Mouse (Mus musculus) forebrain, embryonic 13.5 days (tissue): ENCODE data around the gene Car2. TPM values are rescaled to one million over a fixed set of nuclear protein-coding genes. Genes with fewer than 3 reads are reported as not detected.

ENCODE experiments used
- ATAC-seq: fragments of 200-750 bp; cut with Nextera tagmentation; 2 replicates; pipeline ENCODE4 v1.8.0; 2017
- H3K27ac ChIP-seq: fragments of 300-500 bp; sonication (generic); 2 replicates; pipeline ENCODE4 v1.5.1; 2015; ENCODE audit warnings: inconsistent platforms, mild to moderate bottlenecking, moderate library complexity
- H3K27me3 ChIP-seq: fragments of 300-500 bp; sonication (generic); 2 replicates; pipeline ENCODE4 v1.6.1; 2015; ENCODE audit warnings: mild to moderate bottlenecking, inconsistent platforms
- H3K36me3 ChIP-seq: fragments of 300-500 bp; sonication (generic); 2 replicates; pipeline ENCODE4 v1.6.1; 2015; ENCODE audit warnings: mild to moderate bottlenecking, inconsistent platforms; ENCODE audit not compliant: poor library complexity, severe bottlenecking
- H3K4me1 ChIP-seq: fragments of 300-500 bp; sonication (generic); 2 replicates; pipeline ENCODE4 v1.6.1; 2015; ENCODE audit warnings: inconsistent platforms
- H3K4me2 ChIP-seq: fragments of 300-500 bp; sonication (generic); 2 replicates; pipeline ENCODE4 v1.6.1; 2015; ENCODE audit warnings: inconsistent platforms, mild to moderate bottlenecking, moderate library complexity
- H3K4me3 ChIP-seq: fragments of 300-500 bp; sonication (generic); 2 replicates; pipeline ENCODE4 v1.5.1; 2015; ENCODE audit warnings: mild to moderate bottlenecking, inconsistent platforms
- H3K9ac ChIP-seq: fragments of 300-500 bp; sonication (generic); 2 replicates; pipeline ENCODE4 v1.6.1; 2015; ENCODE audit warnings: mild to moderate bottlenecking, inconsistent platforms
- H3K9me3 ChIP-seq: fragments of 300-500 bp; sonication (generic); replicated peaks from 2 replicates; pipeline ENCODE4 v1.6.1; 2016; ENCODE audit warnings: inconsistent platforms
- WGBS: fragments of 180-500 bp; shearing (Covaris S2); methylation state at CpG from one replicate; pipeline ENCODE4 v1.1.7; 2015; 5-methylcytosine and 5-hydroxymethylcytosine counted together
- polyA plus RNA-seq: library from polyadenylated mRNA; unstranded; fragments of >200 nt; fragmentation: Nextera tagmentation; extraction: Ambion mirVana; gene quantifications from 2 replicates; pipeline ENCODE4 v1.2.1, GENCODE M21; 2015

Car2 gene
- polyA plus RNA-seq, 1 experiment from 2014 or later, result 24.2 TPM

- Histone ChIP-seq H3K4me3 (no peak overlapping the region), H3K27ac (no peak overlapping the region), H3K4me1 (no peaks in the 10 kb centered on the region), H3K36me3 (no peaks in the 10 kb centered on the region), H3K9ac (no peak overlapping the region), H3K9me3 (no peaks in the 10 kb centered on the region), H3K4me2 (no peak overlapping the region), H3K27me3 (no peaks in the 10 kb centered on the region)
- 100% methylated on average over 3 of the region's 3 CpGs for WGBS
- no peak for ATAC-seq
Observed at GRCm38 (mm10) chr3:14903380-14903779, 17.3 kb downstream of the Car2 start.

GRCm38 (mm10) chr3:14904165-14904564 lies 18.1 kb downstream of the Car2 start:
- Histone ChIP-seq H3K36me3 (no peaks in the 10 kb centered on the region), H3K9ac (no peak overlapping the region), H3K27ac (no peak overlapping the region), H3K4me3 (no peak overlapping the region), H3K9me3 (no peaks in the 10 kb centered on the region), H3K4me1 (no peaks in the 10 kb centered on the region), H3K27me3 (no peaks in the 10 kb centered on the region), H3K4me2 (no peak overlapping the region)
- 85% methylated on average over 3 of the region's 3 CpGs for WGBS
- ATAC-seq, result no peak

DNA sequence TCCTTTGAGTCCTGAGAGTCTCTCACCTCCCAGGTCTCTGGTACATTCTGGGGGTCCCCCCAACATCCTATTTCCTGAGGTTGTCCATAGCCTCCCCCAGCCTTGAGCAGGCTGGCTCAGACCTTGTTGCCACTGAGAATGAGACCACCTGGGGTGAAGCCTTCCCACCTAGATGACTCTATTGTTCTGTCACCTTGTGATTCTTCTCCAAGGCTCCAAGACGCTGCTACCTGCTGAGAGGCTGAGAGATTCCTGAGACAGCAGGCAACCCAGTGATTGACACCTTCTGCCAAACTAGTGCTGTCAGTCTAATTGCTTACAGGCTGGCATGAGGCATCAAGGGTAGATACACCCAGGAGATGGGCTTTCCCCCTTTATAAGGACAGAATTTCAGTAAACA lies 21.2 kb downstream of the Car2 start:
- Histone ChIP-seq H3K4me1 (no peaks in the 10 kb centered on the region), H3K27me3 (no peaks in the 10 kb centered on the region), H3K4me2 (no peak overlapping the region), H3K9me3 (no peaks in the 10 kb centered on the region), H3K27ac (no peak overlapping the region), H3K4me3 (no peak overlapping the region), H3K36me3 (no peaks in the 10 kb centered on the region), H3K9ac (no peak overlapping the region)
- no peak for ATAC-seq
- WGBS, result 32% methylated on average over 1 of the region's 1 CpGs

GRCm38 (mm10) chr3:14911992-14912582 lies 26.0 kb downstream of the Car2 start:
- Histone ChIP-seq H3K9ac (no peak overlapping the region), H3K4me3 (no peak overlapping the region), H3K9me3 (no peaks in the 10 kb centered on the region), H3K4me1 (no peaks in the 10 kb centered on the region), H3K4me2 (no peak overlapping the region), H3K27me3 (no peaks in the 10 kb centered on the region), H3K36me3 (no peaks in the 10 kb centered on the region), H3K27ac (no peak overlapping the region)
- WGBS, result 92% methylated on average over 4 of the region's 4 CpGs
- ATAC-seq, result no peak

DNA sequence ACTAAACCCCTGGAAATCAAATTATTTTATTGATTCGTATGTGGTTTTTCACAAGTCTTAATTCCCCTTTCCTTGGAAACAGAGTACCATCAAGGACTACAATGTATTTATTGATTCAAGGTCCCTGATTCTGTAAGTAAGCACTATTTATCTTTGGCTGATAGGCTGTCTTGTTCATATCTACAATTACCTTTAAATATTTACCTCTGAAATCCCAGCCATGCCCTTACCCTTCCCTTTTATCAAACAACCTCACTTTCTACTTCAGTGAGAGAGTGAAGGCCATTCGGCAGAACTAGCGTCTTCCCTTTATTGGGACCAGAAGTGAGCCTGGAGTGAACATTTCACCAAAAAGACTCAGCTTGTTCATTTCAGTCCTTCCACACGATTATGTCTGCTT lies 27.7 kb downstream of the Car2 start:
- Histone ChIP-seq H3K27me3 (no peaks in the 10 kb centered on the region), H3K4me1 (no peaks in the 10 kb centered on the region), H3K9ac (no peak overlapping the region), H3K27ac (no peak overlapping the region), H3K4me2 (no peak overlapping the region), H3K36me3 (no peaks in the 10 kb centered on the region), H3K4me3 (no peak overlapping the region), H3K9me3 (no peaks in the 10 kb centered on the region)
- no peak for ATAC-seq
- 91% methylated on average over 4 of the region's 4 CpGs for WGBS

DNA sequence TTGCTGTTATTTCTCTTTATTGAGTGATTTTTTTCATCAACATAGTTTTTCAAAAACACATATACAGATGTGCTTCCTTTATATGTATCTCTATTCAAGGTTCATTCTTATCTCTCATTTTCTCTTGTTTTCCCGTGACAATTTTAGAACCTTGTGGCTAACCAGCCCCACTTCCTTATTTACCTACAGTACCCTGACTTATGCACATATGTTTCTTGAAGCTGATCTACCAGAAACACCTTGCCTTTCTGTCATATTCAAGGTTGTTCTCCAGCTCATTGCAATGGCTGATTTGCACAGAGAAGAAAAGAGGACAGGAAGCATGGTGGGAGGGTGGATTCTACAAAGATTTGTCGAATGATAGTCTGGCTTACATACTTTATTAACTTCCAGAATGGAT lies 29.3 kb downstream of the Car2 start:
- Histone ChIP-seq H3K9me3 (no peaks in the 10 kb centered on the region), H3K9ac (no peak overlapping the region), H3K27ac (no peak overlapping the region), H3K4me2 (no peak overlapping the region), H3K36me3 (no peaks in the 10 kb centered on the region), H3K27me3 (no peaks in the 10 kb centered on the region), H3K4me3 (no peak overlapping the region), H3K4me1 (no peaks in the 10 kb centered on the region)
- WGBS, result 93% methylated on average over 2 of the region's 2 CpGs
- ATAC-seq, result no peak

- Histone ChIP-seq H3K4me1 (no peaks in the 10 kb centered on the region), H3K27me3 (no peaks in the 10 kb centered on the region), H3K9ac (no peak overlapping the region), H3K4me3 (no peak overlapping the region), H3K9me3 (no peaks in the 10 kb centered on the region), H3K36me3 (no peaks in the 10 kb centered on the region), H3K27ac (no peak overlapping the region), H3K4me2 (no peak overlapping the region)
- no peak for ATAC-seq
- 35% methylated on average over 2 of the region's 2 CpGs for WGBS
Observed at GRCm38 (mm10) chr3:14917261-14917660, 31.2 kb downstream of the Car2 start.

DNA sequence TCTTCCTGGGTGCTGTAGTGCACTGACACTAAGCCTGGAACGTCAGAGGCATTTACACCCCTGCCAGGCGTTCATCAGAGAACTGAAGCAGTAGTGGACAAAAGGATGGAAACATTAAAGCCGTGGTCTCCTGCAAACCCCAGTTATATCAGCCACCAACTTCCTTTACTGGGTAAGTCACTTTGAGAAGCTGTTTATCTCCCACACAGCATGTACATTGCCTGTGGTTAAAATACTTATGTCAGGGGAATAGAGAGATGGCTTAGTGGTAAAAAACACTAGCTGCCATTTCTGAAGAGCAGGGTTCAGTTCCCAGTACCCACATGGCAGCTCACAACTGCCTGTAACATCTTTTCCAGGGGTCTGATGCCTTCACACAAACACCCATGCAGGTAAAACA lies 58.6 kb downstream of the Car2 start:
- Histone ChIP-seq H3K36me3 (no peaks in the 10 kb centered on the region), H3K4me3 (no peak overlapping the region), H3K4me2 (no peak overlapping the region), H3K27ac (no peak overlapping the region), H3K9me3 (no peaks in the 10 kb centered on the region), H3K9ac (no peak overlapping the region), H3K27me3 (no peaks in the 10 kb centered on the region), H3K4me1 (no peaks in the 10 kb centered on the region)
- WGBS, result 76% methylated on average over 3 of the region's 3 CpGs
- ATAC-seq, result no peak

- no peak overlapping the region for H3K27ac ChIP-seq
- ATAC-seq, result no peak
- H3K27me3 ChIP-seq, result no peaks in the 10 kb centered on the region
- H3K4me1 ChIP-seq, result no peaks in the 10 kb centered on the region
- H3K9me3 ChIP-seq, result no peaks in the 10 kb centered on the region
- H3K9ac ChIP-seq, result no peak overlapping the region
- H3K4me3 ChIP-seq, result no peak overlapping the region
- H3K4me2 ChIP-seq, result no peak overlapping the region
- 79% methylated on average over 2 of the region's 2 CpGs for WGBS
- no peaks in the 10 kb centered on the region for H3K36me3 ChIP-seq
Observed at GRCm38 (mm10) chr3:14945627-14946026, 59.6 kb downstream of the Car2 start.

- Histone ChIP-seq H3K4me1 (no peaks in the 10 kb centered on the region), H3K27ac (no peak overlapping the region), H3K4me3 (no peak overlapping the region), H3K9me3 (no peaks in the 10 kb centered on the region), H3K27me3 (no peaks in the 10 kb centered on the region), H3K9ac (no peak overlapping the region), H3K4me2 (no peak overlapping the region), H3K36me3 (no peaks in the 10 kb centered on the region)
- no peak for ATAC-seq
- WGBS, result 71% methylated on average over 6 of the region's 6 CpGs
Observed at GRCm38 (mm10) chr3:14948067-14948800, 62.2 kb downstream of the Car2 start.

- H3K27me3 ChIP-seq, result no peaks in the 10 kb centered on the region
- no peak overlapping the region for H3K9ac ChIP-seq
- no peaks in the 10 kb centered on the region for H3K9me3 ChIP-seq
- no peak overlapping the region for H3K27ac ChIP-seq
- H3K4me1 ChIP-seq, result no peaks in the 10 kb centered on the region
- no peak overlapping the region for H3K4me2 ChIP-seq
- no peaks in the 10 kb centered on the region for H3K36me3 ChIP-seq
- 91% methylated on average over 2 of the region's 2 CpGs for WGBS
- no peak for ATAC-seq
- H3K4me3 ChIP-seq, result no peak overlapping the region
Observed at GRCm38 (mm10) chr3:14950031-14950430, 64.0 kb downstream of the Car2 start.
